Mouse (Mus musculus): ENCODE measurements around the gene Rhobtb1. TPM values are rescaled to one million over a fixed set of nuclear protein-coding genes. Genes with fewer than 3 reads are reported as not detected.

Gene Rhobtb1
- 10 to 100 TPM; 10.0 to 11.4 TPM for total RNA-seq (2021)
- long read RNA-seq, experiment 1, full-length matches to known transcripts, result 1 of 2 reads
- long read RNA-seq, experiment 1, partial matches to known transcripts, result 0 of 2 reads
- long read RNA-seq, experiment 1, other reads (novel, unspliced or antisense), result 1 of 2 reads
- long read RNA-seq, experiment 2, full-length matches to known transcripts, result 2 of 3 reads
- long read RNA-seq, experiment 2, partial matches to known transcripts, result 0 of 3 reads
- long read RNA-seq, experiment 2, other reads (novel, unspliced or antisense), result 1 of 3 reads

DNA sequence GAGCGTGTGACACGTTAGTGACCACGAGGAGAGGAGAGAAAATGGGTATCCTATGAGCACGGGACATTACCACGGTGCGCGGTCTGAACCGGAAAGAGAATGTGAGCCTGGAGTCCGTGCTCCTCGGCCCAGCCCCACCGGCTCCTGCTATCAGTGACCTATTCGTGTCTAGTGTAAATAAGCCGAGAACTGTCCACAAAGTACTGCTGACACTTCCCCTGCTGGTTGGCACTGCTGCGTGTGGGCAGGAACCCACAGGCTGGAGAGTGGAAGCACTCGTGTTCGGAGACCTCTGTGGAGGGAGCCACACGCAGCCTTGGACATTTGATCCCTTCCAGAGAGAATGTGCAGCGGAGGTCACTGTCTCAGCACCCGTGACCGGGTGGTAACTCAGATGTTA lies at the start of gene Rhobtb1:
TSS of gene Rhobtb1 (plus strand) at position 390 of the 400 bp plus-strand sequence.
- no peak for DNase-seq (ENCODE audit: low spot score in 2 of 2)
- intact Hi-C loops (cut with DNase I), result no loop called here

DNA sequence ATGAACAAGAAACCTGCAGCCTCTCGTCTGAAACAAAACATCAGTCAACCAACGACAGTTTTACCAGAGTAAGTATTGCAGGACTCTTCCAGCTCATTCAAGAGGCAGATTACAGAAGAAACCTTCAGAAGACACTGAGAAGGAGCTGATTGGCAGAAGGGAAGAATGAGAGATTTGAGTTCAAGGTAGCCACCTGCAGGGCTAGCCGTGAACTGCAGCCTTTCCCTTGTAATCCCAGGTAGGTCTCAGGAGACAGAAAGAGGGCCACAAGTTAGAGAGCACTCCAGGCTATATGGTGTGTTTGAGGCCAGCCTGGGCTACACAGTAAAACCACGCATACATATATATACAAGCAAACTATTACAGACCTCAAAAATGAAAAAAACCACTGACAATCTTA lies 49.2 kb upstream of the Rhobtb1 start:
- DNase-seq (ENCODE audit: low spot score in 2 of 2), result peak; percentile 53 to 76
- intact Hi-C loops (cut with DNase I), result loop anchor here (10.0 kb wide), 1 partner anchor 197 kb away; no protein-coding TSS in a partner anchor

GRCm38 (mm10) chr10:69104143-69104882 lies 46.9 kb upstream of the Rhobtb1 start:
- DNase-seq (ENCODE audit: low spot score in 2 of 2), result no peak
- intact Hi-C loops (cut with DNase I), result loop anchor here (10.0 kb wide), 1 partner anchor 200 kb away; no protein-coding TSS in a partner anchor

- DNase-seq (ENCODE audit: low spot score in 2 of 2), result no peak
- intact Hi-C loops (cut with DNase I), result loop anchor here (10.0 kb wide), 1 partner anchor 200 kb away; no protein-coding TSS in a partner anchor
Observed at GRCm38 (mm10) chr10:69104883-69105225, 46.4 kb upstream of the Rhobtb1 start.

DNA sequence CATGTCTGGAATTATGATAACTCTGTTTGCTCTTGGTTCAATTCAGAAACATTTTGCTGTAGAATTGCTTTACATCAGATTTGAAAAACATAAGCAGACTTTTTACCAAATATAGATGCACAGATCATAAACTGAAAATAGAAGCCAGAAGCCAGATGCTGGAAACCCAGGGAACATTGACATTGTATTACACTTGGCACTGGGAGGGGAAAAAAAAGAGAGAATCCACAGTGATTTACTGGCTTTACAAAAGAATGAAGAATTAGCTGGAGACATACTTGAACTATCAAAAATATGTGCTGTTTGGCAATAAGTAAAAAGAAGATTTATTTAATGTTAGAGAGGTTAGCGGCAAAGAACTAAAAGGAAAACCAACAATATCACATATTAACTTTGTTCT lies 44.4 kb upstream of the Rhobtb1 start:
- no peak for DNase-seq (ENCODE audit: low spot score in 2 of 2)
- intact Hi-C loops (cut with DNase I), result loop anchor here (10.0 kb wide), 1 partner anchor 202 kb away; no protein-coding TSS in a partner anchor

GRCm38 (mm10) chr10:69107253-69107652 lies 44.0 kb upstream of the Rhobtb1 start:
- DNase-seq (ENCODE audit: low spot score in 2 of 2), result no peak
- intact Hi-C loops (cut with DNase I), result loop anchor here (10.0 kb wide), 1 partner anchor 202 kb away; no protein-coding TSS in a partner anchor

DNA sequence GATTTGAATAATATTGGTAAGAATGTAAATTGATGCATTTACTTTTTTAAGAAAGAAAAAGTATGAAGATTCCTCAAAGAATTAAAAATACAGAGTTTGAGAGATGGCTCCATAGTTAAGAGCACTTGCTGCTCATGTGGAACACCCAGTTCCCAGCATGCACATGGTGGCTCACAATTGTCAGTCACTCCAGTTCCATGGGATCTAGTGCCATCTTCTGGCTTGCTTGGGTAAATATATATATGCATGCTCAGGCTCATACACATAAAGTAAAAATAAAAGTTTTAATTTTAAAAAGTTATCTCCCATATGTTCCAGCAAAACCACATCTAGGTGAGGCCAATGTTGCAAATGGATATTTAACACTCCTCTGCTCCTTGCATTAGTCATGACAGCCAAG lies 36.9 kb upstream of the Rhobtb1 start:
- DNase-seq (ENCODE audit: low spot score in 2 of 2), result no peak
- intact Hi-C loops (cut with DNase I), result no loop called here

- intact Hi-C loops (cut with DNase I), result no loop called here
- no peak for DNase-seq (ENCODE audit: low spot score in 2 of 2)
Observed at GRCm38 (mm10) chr10:69117996-69118395, 33.2 kb upstream of the Rhobtb1 start.

- intact Hi-C loops (cut with DNase I), result no loop called here
- no peak for DNase-seq (ENCODE audit: low spot score in 2 of 2)
Observed at GRCm38 (mm10) chr10:69118893-69119292, 32.3 kb upstream of the Rhobtb1 start.

DNA sequence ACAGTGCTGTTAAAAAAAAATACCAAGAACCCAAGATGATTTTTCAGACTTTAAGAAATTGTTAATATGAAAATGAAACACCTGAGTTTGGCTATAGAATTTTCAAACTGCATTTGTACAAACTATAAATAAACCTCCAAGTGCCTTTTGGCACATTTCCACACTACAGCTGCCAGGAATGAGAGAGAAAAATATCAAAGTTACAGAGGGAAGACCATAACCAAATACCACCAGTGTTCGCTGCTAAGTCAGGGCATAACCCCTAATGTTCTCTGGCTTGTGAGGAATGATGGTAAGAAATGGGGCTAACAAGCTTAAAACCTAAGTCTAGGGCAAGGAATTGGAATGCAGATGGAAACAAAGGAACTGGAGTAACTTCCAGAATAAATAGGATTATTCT lies 31.8 kb upstream of the Rhobtb1 start:
- intact Hi-C loops (cut with DNase I), result no loop called here
- no peak for DNase-seq (ENCODE audit: low spot score in 2 of 2)

DNA sequence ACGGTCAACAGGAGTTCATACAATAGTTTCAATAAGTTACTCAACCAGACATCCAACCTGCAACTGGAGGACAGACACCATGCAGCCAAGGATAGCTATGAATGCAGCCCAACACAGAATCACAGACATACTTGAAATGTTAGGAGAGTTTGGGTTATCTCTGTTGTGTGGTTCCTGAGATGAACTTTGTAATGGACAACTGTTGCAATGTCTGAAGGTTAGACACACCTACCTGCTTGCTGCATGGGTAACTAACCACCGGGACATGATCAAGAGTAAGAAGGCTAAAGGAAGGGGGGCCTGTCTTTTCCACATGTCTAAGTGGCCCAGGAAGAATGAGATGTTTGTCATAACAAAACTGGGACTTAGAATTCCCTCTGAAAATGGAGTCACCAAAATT lies 24.7 kb upstream of the Rhobtb1 start:
- DNase-seq (ENCODE audit: low spot score in 2 of 2), result no peak
- intact Hi-C loops (cut with DNase I), result no loop called here

- no peak for DNase-seq (ENCODE audit: low spot score in 2 of 2)
- intact Hi-C loops (cut with DNase I), result no loop called here
Observed at GRCm38 (mm10) chr10:69128531-69128930, 22.7 kb upstream of the Rhobtb1 start.

DNA sequence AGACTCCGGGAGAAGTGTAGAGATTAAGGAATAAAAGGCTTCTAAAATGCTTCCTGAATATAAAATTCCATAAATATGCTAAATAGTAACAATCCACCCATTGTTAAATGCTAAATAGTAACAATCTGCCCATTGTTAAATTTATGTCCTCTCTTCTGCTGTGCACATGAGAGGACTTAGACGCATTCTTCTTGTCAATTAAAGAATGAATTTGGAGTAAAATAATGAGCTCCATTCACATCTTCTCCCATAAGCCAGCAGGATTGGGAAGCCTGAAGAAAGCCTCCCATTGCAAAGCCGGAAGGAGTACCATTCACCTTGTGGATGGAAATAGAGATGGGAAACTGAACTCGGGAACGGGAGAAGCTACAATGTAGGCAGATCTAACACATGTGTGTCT lies 20.6 kb upstream of the Rhobtb1 start:
- no peak for DNase-seq (ENCODE audit: low spot score in 2 of 2)
- intact Hi-C loops (cut with DNase I), result no loop called here

DNA sequence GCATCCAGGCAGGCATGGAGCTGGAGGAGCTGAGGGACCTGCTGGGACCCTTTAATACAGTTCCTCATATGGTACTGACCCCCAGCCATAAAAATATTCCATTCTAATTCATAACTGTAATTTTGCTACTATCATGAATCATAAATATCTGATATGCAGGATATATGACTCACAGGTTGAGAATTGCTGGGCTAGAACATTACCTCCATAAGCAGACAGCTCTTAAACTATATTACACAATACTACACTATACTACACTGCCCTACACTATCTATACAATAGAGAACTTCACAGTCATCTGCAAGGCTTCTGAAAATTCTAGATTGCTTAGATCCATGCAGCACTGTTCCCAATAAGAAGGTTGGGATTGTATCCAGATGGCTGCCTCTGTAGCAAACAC lies 16.9 kb upstream of the Rhobtb1 start:
- DNase-seq (ENCODE audit: low spot score in 2 of 2), result no peak
- intact Hi-C loops (cut with DNase I), result no loop called here

DNA sequence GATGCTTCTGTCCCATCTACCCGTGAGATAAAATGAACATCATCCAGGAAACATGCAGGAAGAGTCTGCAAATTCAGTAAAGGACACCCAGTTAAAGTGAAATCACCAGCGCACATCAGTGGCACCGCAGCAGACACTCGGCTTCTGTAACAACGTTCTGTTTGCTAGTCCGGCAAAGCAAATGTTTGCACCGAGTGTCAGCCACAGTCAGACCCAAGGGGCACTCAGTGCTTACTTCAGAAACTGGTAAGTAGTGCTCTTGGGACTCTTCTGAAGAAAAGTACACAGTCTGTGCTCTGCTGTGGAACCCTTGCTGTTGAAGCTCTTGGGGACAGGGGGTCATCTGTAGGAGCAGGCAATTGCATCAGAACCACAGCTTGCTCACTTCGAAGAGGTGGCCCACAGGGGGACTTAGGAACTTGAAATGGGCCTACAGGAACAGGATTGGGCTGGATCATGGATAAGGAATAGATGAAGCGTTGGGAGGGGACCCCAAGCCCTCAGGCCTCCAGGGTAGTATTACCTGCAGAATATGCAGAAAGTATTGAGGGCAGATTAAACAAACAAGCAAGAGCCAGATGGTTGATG lies 14.9 kb upstream of the Rhobtb1 start:
- DNase-seq (ENCODE audit: low spot score in 2 of 2), result no peak
- intact Hi-C loops (cut with DNase I), result no loop called here

GRCm38 (mm10) chr10:69149252-69149651 lies 2.0 kb upstream of the Rhobtb1 start:
- intact Hi-C loops (cut with DNase I), result no loop called here

GRCm38 (mm10) chr10:69152971-69153370 lies 1.7 kb downstream of the Rhobtb1 start:
- DNase-seq (ENCODE audit: low spot score in 2 of 2), result no peak
- intact Hi-C loops (cut with DNase I), result no loop called here

More at GRCm38 (mm10) chr10:69149252-69149651, 2.0 kb upstream of the Rhobtb1 start:
- no peak for DNase-seq (ENCODE audit: low spot score in 2 of 2)

GRCm38 (mm10) chr10:69155428-69156175 lies 4.4 kb downstream of the Rhobtb1 start:
- intact Hi-C loops (cut with DNase I), result no loop called here

GRCm38 (mm10) chr10:69156462-69156861 lies 5.2 kb downstream of the Rhobtb1 start:
- DNase-seq (ENCODE audit: low spot score in 2 of 2), result no peak
- intact Hi-C loops (cut with DNase I), result no loop called here

More at GRCm38 (mm10) chr10:69155428-69156175, 4.4 kb downstream of the Rhobtb1 start:
- DNase-seq (ENCODE audit: low spot score in 2 of 2), result peak in 1 of 2 experiments; percentile 53

GRCm38 (mm10) chr10:69157471-69157870 lies 6.2 kb downstream of the Rhobtb1 start:
- no peak for DNase-seq (ENCODE audit: low spot score in 2 of 2)
- intact Hi-C loops (cut with DNase I), result no loop called here

Data from left cerebral cortex, postnatal 14 days (tissue).